Mouse (Mus musculus) ES-E14 (cell line): ENCODE results near the gene Trim47.

Experiments
- HCFC1 ChIP-seq: IDR thresholded peaks from 2 replicates; pipeline ENCODE4 v1.6.1; 2012; ENCODE audit warnings: low read length, inconsistent platforms, borderline replicate concordance; ENCODE audit not compliant: insufficient read depth
- ZNF384 ChIP-seq: IDR thresholded peaks from 2 replicates; pipeline ENCODE4 v1.6.1; 2012; ENCODE audit warnings: low read depth, low read length, inconsistent platforms

- no peak for TF ChIP-seq HCFC1
- no peak for TF ChIP-seq ZNF384
Observed at GRCm38 (mm10) chr11:116163002-116163401, 36.0 kb upstream of the Trim47 start.
